Mouse (Mus musculus): Measurements from ENCODE around the gene Sipa1l1. TPM values are rescaled to one million over a fixed set of nuclear protein-coding genes. Genes with fewer than 3 reads are reported as not detected.

Sipa1l1 gene
- total and polyA plus RNA-seq, 3 experiments: 13.6 to 36.7 (median 23.6) TPM

DNA sequence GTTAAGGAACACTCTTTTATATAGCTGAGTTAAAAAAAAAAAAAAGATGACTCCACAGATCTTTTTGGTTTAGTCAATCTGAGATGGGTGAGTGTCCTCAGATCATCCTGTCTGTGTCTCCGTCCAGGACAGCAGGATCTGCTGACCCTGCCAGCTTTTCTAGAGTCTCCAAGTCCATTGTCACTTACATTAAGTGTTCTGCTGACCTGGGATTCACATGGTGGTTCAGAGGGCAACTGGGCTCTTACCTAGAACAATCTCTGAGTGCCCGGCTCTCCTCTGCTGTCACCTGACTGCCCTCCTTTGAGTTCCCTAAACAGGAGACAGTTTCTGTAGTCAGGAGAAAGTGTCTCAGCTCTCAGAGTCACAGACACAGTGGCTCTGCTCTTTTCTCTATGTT lies 229.8 kb downstream of the Sipa1l1 start:
- no peak for TF ChIP-seq CTCF (conservative IDR thresholded peaks at IDR 0.05 in 1 of 2, IDR thresholded peaks at IDR 0.05 in 1 of 2; ENCODE audit: low read depth in 2 of 2, low read length in 2 of 2)
- no peak for TF ChIP-seq KAT2A (IDR thresholded peaks at IDR 0.05; ENCODE audit: insufficient replicate concordance, low read length)
- TF ChIP-seq NRF1 (IDR thresholded peaks at IDR 0.05; ENCODE audit: low read depth, low read length): no peak
- TF ChIP-seq NELFE (IDR thresholded peaks at IDR 0.05; ENCODE audit: low read depth, low read length): no peak
- TF ChIP-seq RAD21 (IDR thresholded peaks at IDR 0.05; ENCODE audit: low read depth, low read length): no peak
- no peak for TF ChIP-seq CHD1 (IDR thresholded peaks at IDR 0.05; ENCODE audit: low read depth, low read length)
- no peak for TF ChIP-seq POLR2A (IDR thresholded peaks at IDR 0.05; ENCODE audit: low read depth, low read length)
- no peak for TF ChIP-seq POLR2AphosphoS2 (IDR thresholded peaks at IDR 0.05; ENCODE audit: low read depth, low read length)
- no peak for TF ChIP-seq SMC3 (IDR thresholded peaks at IDR 0.05; ENCODE audit: low read depth, low read length)
- no peak for TF ChIP-seq IRF4 (IDR thresholded peaks at IDR 0.05; ENCODE audit: low read depth, low read length)
- TF ChIP-seq TBP (conservative IDR thresholded peaks at IDR 0.05; ENCODE audit: low read depth, low read length): no peak
- no peak for TF ChIP-seq ZMIZ1 (IDR thresholded peaks at IDR 0.05; ENCODE audit: low read depth, low read length)
- no peak for TF ChIP-seq TCF12 (IDR thresholded peaks at IDR 0.05; ENCODE audit: low read depth, low read length)
- no peak for TF ChIP-seq MAX (IDR thresholded peaks at IDR 0.05; ENCODE audit: low read length)
- Histone ChIP-seq H3K9me3 (replicated peaks; ENCODE audit: low read length) (no peaks in the 10 kb centered on the region), H3K27ac (ENCODE audit: insufficient read depth, low read depth) (no peak overlapping the region), H3K79me2 (replicated peaks; ENCODE audit: control insufficient read depth, extremely low read depth, insufficient read depth, poor library complexity, severe bottlenecking) (no peaks in the 10 kb centered on the region), H3K9ac (ENCODE audit: insufficient read depth, low read depth) (no peak overlapping the region), H3K4me2 (ENCODE audit: insufficient read depth, low read depth, poor library complexity, severe bottlenecking) (no peak overlapping the region), H3K27me3 (replicated peaks) (no peaks in the 10 kb centered on the region), H3K36me3 (replicated peaks in 1 of 2; ENCODE audit: control insufficient read depth in 1 of 2, insufficient read depth in 1 of 2, low read length in 1 of 2) (peaks cover 18 to 61% of the 10 kb centered on the region in 2 experiments), H3K4me3 (replicated peaks in 1 of 3; ENCODE audit: low read depth in 2 of 3, low read length in 2 of 3, poor library complexity in 1 of 3) (no peak overlapping the region), H3K4me1 (ENCODE audit: control insufficient read depth in 1 of 2, insufficient read depth in 2 of 2) (peaks cover 20 to 70% of the 10 kb centered on the region in 2 experiments)
- dilution Hi-C loops (cut with MboI; ENCODE audit: extremely low pct_ligation_motif_present, extremely low pct_unique_long_range_greater_than_20kb, low sequenced_read_pairs): no loop called here
- in situ Hi-C loops (cut with MboI; ENCODE audit: low pct_ligation_motif_present, low pct_unique_long_range_greater_than_20kb, low sequenced_read_pairs): loop anchor here (5.0 kb wide), 1 partner anchor 38 kb away; no protein-coding TSS in a partner anchor
- no peak for DNase-seq (ENCODE audit: extremely low read depth)

GRCm38 (mm10) chr12:82399971-82400720 lies 231.0 kb downstream of the Sipa1l1 start:
- Histone ChIP-seq H3K36me3 (replicated peaks in 1 of 2; ENCODE audit: control insufficient read depth in 1 of 2, insufficient read depth in 1 of 2, low read length in 1 of 2) (peaks cover 19 to 73% of the 10 kb centered on the region in 2 experiments), H3K4me2 (ENCODE audit: insufficient read depth, low read depth, poor library complexity, severe bottlenecking) (no peak overlapping the region), H3K79me2 (replicated peaks; ENCODE audit: control insufficient read depth, extremely low read depth, insufficient read depth, poor library complexity, severe bottlenecking) (no peaks in the 10 kb centered on the region), H3K9ac (ENCODE audit: insufficient read depth, low read depth) (no peak overlapping the region), H3K4me1 (ENCODE audit: control insufficient read depth in 1 of 2, insufficient read depth in 2 of 2) (peaks cover 17 to 58% of the 10 kb centered on the region in 2 experiments), H3K9me3 (replicated peaks; ENCODE audit: low read length) (no peaks in the 10 kb centered on the region), H3K27me3 (replicated peaks) (no peaks in the 10 kb centered on the region), H3K4me3 (replicated peaks in 1 of 3; ENCODE audit: low read depth in 2 of 3, low read length in 2 of 3, poor library complexity in 1 of 3) (no peak overlapping the region), H3K27ac (ENCODE audit: insufficient read depth, low read depth) (no peak overlapping the region)
- TF ChIP-seq JUND (conservative IDR thresholded peaks at IDR 0.05; ENCODE audit: low read depth, low read length) (no peak), USF1 (IDR thresholded peaks at IDR 0.05; ENCODE audit: low read depth, low read length) (no peak), E2F4 (IDR thresholded peaks at IDR 0.05; ENCODE audit: insufficient replicate concordance, low read depth, low read length) (no peak), ZKSCAN1 (IDR thresholded peaks at IDR 0.05; ENCODE audit: borderline replicate concordance, low read depth, low read length) (no peak), JUN (IDR thresholded peaks at IDR 0.05; ENCODE audit: insufficient read depth, low read depth, low read length) (no peak), EP300 (IDR thresholded peaks at IDR 0.05; ENCODE audit: low read length) (no peak), MAFK (IDR thresholded peaks at IDR 0.05; ENCODE audit: insufficient replicate concordance, low read length) (no peak), CTCF (conservative IDR thresholded peaks at IDR 0.05 in 1 of 2, IDR thresholded peaks at IDR 0.05 in 1 of 2; ENCODE audit: low read depth in 2 of 2, low read length in 2 of 2) (no peak), MXI1 (IDR thresholded peaks at IDR 0.05; ENCODE audit: low read depth, low read length) (no peak), ETS1 (conservative IDR thresholded peaks at IDR 0.05; ENCODE audit: low read depth, low read length) (no peak), POLR2AphosphoS2 (IDR thresholded peaks at IDR 0.05; ENCODE audit: low read depth, low read length) (no peak), ZMIZ1 (IDR thresholded peaks at IDR 0.05; ENCODE audit: low read depth, low read length) (no peak), RCOR1 (conservative IDR thresholded peaks at IDR 0.05; ENCODE audit: low read depth, low read length) (no peak), MAZ (IDR thresholded peaks at IDR 0.05; ENCODE audit: low read depth, low read length) (no peak), SIN3A (IDR thresholded peaks at IDR 0.05; ENCODE audit: low read length) (no peak), UBTF (IDR thresholded peaks at IDR 0.05; ENCODE audit: low read depth, low read length) (no peak), HCFC1 (IDR thresholded peaks at IDR 0.05; ENCODE audit: low read depth, low read length) (no peak), TCF12 (IDR thresholded peaks at IDR 0.05; ENCODE audit: low read depth, low read length) (no peak), ELF1 (IDR thresholded peaks at IDR 0.05; ENCODE audit: low read depth, low read length) (no peak), MEF2A (IDR thresholded peaks at IDR 0.05; ENCODE audit: borderline replicate concordance, low read depth, low read length) (no peak)
- DNase-seq (ENCODE audit: extremely low read depth): no peak
- in situ Hi-C loops (cut with MboI; ENCODE audit: low pct_ligation_motif_present, low pct_unique_long_range_greater_than_20kb, low sequenced_read_pairs): loop anchor here (5.0 kb wide), 1 partner anchor 37 kb away; no protein-coding TSS in a partner anchor
- dilution Hi-C loops (cut with MboI; ENCODE audit: extremely low pct_ligation_motif_present, extremely low pct_unique_long_range_greater_than_20kb, low sequenced_read_pairs): no loop called here
